Mouse (Mus musculus): ENCODE measurements around the gene Psmc4. TPM values are rescaled to one million over a fixed set of nuclear protein-coding genes. Genes with fewer than 3 reads are reported as not detected.

Gene Psmc4
- polyA plus RNA-seq, 1 experiment from 2014 or later, result 114 TPM

DNA sequence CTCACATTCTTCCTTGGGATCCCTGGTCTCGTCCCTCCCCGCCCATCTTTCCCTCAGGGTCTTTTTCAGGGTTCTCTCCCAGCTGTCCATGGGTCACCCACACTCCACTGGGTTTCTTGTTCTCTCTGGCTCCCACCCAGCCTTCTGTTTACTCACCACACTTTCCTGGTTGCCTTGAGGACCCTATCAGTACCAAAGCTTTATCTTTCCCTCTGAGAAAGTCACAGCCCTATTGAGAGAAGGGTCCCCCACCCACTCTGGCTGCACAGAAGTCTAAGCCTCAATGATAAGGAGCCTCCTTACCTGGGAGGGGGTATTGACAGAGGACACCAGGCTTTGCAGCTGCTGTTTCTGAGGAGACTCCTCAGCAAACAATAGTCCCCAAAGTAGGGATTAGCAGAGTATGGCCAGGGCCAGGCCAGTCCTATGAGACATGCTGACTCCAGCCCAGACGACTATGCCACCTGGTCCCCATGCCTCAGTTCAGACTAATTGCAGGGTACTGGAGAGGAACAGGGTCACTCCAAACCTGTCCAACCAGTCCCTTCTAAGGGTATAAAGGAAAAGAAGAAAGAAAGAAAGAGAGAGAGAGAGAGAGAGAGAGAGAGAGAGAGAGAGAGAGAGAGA lies 19.8 kb upstream of the Psmc4 start:
- Histone ChIP-seq H3K4me1 (ENCODE audit: insufficient read depth) (no peaks in the 10 kb centered on the region), H3K9ac (replicated peaks) (no peak overlapping the region), H3K4me2 (ENCODE audit: low read depth, low read length) (no peak overlapping the region), H3K9me3 (ENCODE audit: low read length) (no peaks in the 10 kb centered on the region), H3K4me3 (ENCODE audit: low read depth, low read length) (no peak overlapping the region), H3K36me3 (replicated peaks; ENCODE audit: insufficient read depth, low read length) (no peaks in the 10 kb centered on the region), H3K27me3 (ENCODE audit: insufficient read depth, low read length) (no peaks in the 10 kb centered on the region), H3K27ac (ENCODE audit: low read depth) (no peak overlapping the region)
- whole genome bisulfite sequencing (ENCODE audit: insufficient replicate concordance), result 39% methylated on average over 3 of the region's 3 CpGs
- ATAC-seq, result no peak
- no peak for DNase-seq
- TF ChIP-seq CTCF (IDR thresholded peaks at IDR 0.05; ENCODE audit: low read depth) (no peak), EP300 (IDR thresholded peaks at IDR 0.05; ENCODE audit: low read depth) (no peak)

DNA sequence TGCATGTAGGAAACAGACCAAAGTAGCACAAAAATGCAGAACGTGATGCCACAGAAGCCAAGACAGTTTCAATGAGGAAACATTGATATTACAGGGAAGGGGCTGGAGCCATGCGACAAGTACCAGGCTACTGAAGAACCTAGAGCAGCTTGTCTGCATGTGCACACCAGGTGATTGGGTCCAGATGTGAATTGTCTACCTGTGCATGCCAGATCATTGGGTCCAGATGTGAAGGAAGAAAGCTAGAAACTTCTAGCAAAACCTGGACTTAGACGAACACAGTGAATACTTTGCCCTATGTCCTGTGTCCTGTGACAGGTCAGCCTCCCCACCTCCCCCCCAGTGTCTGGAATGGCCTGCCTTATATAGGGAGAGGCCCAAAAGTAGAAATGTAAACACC lies 18.8 kb upstream of the Psmc4 start:
- no peak for DNase-seq
- Histone ChIP-seq H3K4me2 (ENCODE audit: low read depth, low read length) (no peak overlapping the region), H3K9me3 (ENCODE audit: low read length) (no peaks in the 10 kb centered on the region), H3K27ac (ENCODE audit: low read depth) (no peak overlapping the region), H3K27me3 (ENCODE audit: insufficient read depth, low read length) (no peaks in the 10 kb centered on the region), H3K9ac (replicated peaks) (no peak overlapping the region), H3K36me3 (replicated peaks; ENCODE audit: insufficient read depth, low read length) (no peaks in the 10 kb centered on the region), H3K4me3 (ENCODE audit: low read depth, low read length) (no peak overlapping the region), H3K4me1 (ENCODE audit: insufficient read depth) (no peaks in the 10 kb centered on the region)
- WGBS (ENCODE audit: insufficient replicate concordance), result 58% methylated on average over 3 of the region's 3 CpGs
- no peak for TF ChIP-seq CTCF (IDR thresholded peaks at IDR 0.05; ENCODE audit: low read depth)
- TF ChIP-seq EP300 (IDR thresholded peaks at IDR 0.05; ENCODE audit: low read depth), result no peak
- ATAC-seq, result no peak

DNA sequence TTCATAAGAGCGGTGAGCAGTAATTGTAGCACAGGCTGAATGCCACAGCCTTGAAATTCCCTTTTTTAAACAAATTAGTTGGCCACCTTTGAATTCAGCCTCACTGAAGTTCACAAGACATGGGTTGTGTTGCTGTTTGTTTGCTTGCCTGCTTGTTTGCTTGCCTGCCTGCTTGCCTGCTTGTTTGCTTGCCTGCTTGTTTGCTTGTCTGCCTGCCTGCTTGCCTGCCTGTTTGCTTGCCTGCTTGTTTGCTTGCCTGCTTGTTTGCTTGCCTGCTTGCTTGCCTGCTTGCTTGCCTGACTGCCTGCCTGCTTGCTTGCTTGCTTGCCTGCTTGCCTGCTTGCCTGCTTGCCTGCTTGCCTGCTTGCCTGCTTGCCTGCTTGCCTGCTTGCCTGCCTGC lies 10.1 kb upstream of the Psmc4 start:
- no peak overlapping the region for H3K9ac ChIP-seq (replicated peaks)
- WGBS (ENCODE audit: insufficient replicate concordance), result 86% methylated on average over 1 of the region's 1 CpGs
- no peaks in the 10 kb centered on the region for H3K36me3 ChIP-seq (replicated peaks; ENCODE audit: insufficient read depth, low read length)
- H3K4me2 ChIP-seq (ENCODE audit: low read depth, low read length), result no peak overlapping the region
- TF ChIP-seq CTCF (IDR thresholded peaks at IDR 0.05; ENCODE audit: low read depth) (no peak), EP300 (IDR thresholded peaks at IDR 0.05; ENCODE audit: low read depth) (no peak)
- no peaks in the 10 kb centered on the region for H3K4me1 ChIP-seq (ENCODE audit: insufficient read depth)
- no peaks in the 10 kb centered on the region for H3K27me3 ChIP-seq (ENCODE audit: insufficient read depth, low read length)
- no peak overlapping the region for H3K27ac ChIP-seq (ENCODE audit: low read depth)
- ATAC-seq (no peak), DNase-seq (no peak)
- 0 out of 2 replicates have a peak, but pooled peaks cover 2% of the 10 kb centered on the region for H3K9me3 ChIP-seq (ENCODE audit: low read length)
- H3K4me3 ChIP-seq (ENCODE audit: low read depth, low read length), result no peak overlapping the region

DNA sequence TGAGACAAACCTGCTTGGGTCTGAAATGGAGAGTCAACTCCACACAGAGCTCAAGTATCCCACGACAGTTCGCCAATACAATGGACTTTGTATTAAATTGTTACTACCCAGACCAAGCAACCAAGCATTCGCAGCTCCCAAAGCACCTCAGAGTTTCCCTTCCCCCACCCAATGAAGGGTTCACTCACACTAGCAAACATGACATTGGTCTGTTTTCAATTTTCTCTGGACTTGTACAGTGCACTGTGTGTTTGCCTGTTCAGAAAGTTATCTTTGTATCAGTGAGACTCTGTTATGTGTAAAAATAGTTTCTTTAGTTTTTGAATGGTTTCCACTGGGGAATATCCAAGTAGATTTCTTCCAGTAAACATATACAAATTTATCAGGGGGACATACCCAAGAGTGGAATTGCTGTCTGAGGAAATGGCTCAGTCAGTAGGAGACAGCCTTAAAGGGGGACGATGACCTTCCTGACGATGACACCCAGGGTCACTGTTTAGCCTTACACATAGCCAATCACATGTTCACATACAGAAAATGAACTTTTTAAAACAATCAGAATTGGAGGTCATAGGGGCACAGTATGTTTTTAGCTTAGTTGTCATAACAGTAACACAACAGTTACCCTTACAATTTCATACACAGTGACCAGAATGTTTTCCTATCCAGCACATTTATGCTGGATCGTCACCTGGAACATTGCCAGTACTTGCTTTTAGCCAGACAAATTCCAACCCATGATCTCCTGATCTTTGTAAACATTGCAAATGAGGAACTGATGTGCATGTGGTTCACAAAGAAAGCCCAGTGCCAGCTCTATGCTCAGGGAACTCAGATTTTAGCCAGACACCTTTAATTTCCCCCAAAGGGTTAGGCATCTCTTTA lies 3.4 kb upstream of the Psmc4 start:
- peak overlapping the region; percentile 73 for H3K27ac ChIP-seq (ENCODE audit: low read depth)
- peak; percentile 19; the same call in 1 of the 2 replicates for TF ChIP-seq EP300 (IDR thresholded peaks at IDR 0.05; ENCODE audit: low read depth)
- TF ChIP-seq CTCF (IDR thresholded peaks at IDR 0.05; ENCODE audit: low read depth), result no peak
- ATAC-seq, result peak; percentile 30
- H3K36me3 ChIP-seq (replicated peaks; ENCODE audit: insufficient read depth, low read length), result peaks cover 6% of the 10 kb centered on the region
- peak; percentile 47 for DNase-seq
- H3K9ac ChIP-seq (replicated peaks), result no peak overlapping the region
- no peak overlapping the region for H3K4me3 ChIP-seq (ENCODE audit: low read depth, low read length)
- H3K4me2 ChIP-seq (ENCODE audit: low read depth, low read length), result no peak overlapping the region
- H3K9me3 ChIP-seq (ENCODE audit: low read length), result no peaks in the 10 kb centered on the region
- peaks cover 12% of the 10 kb centered on the region for H3K4me1 ChIP-seq (ENCODE audit: insufficient read depth)
- no peaks in the 10 kb centered on the region for H3K27me3 ChIP-seq (ENCODE audit: insufficient read depth, low read length)
- WGBS (ENCODE audit: insufficient replicate concordance), result 58% methylated on average over 6 of the region's 6 CpGs

DNA sequence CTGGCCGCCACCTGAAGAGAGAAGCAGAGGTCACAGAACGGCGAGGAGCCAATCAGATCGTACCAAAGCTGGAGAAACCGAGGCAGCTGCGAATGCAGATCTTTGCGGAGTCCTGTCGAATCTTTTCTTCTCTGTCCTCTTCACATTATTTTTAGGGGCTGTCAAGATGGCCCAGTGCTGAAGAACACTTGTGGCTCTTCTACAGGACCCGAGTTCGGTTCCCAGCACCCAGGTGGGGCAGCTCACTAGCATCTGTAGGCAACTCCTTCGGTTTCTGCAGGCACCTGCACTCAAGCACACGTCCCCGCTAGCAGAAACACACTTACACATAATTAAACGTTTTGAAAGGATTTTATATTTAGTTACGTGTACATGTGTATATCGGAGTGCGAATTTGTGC lies 683 bp upstream of the Psmc4 start:
- no peak for ATAC-seq
- Histone ChIP-seq H3K4me2 (ENCODE audit: low read depth, low read length) (peak overlapping the region; percentile 30; the same call in 1 of the 2 replicates), H3K4me3 (ENCODE audit: low read depth, low read length) (peak overlapping the region; percentile 80; the same call in 1 of the 2 replicates)

DNA sequence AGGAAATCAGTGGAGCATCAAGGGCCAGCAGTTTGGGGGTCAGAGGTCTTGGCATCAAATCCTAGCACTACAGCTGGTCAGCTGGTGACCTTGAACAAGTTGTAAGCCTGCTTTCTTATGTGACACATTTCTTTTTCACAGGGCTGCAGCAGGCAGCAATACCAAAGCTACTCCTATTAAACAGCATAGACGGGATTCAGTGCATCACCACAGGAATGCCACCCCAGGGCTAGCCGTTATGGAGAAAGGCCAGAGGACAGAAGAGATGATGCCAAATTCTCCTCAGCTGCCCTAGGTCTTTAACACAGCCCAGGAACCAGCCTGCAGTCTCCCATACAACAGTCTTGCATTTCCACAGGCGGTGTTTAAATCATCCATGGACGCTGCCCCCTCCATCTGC lies 5.4 kb downstream of the Psmc4 start:
- Histone ChIP-seq H3K27ac (ENCODE audit: low read depth) (no peak overlapping the region), H3K4me2 (ENCODE audit: low read depth, low read length) (no peak overlapping the region), H3K4me1 (ENCODE audit: insufficient read depth) (peaks cover 10% of the 10 kb centered on the region), H3K27me3 (ENCODE audit: insufficient read depth, low read length) (no peaks in the 10 kb centered on the region), H3K4me3 (ENCODE audit: low read depth, low read length) (no peak overlapping the region), H3K9me3 (ENCODE audit: low read length) (no peaks in the 10 kb centered on the region), H3K36me3 (replicated peaks; ENCODE audit: insufficient read depth, low read length) (peaks cover 75% of the 10 kb centered on the region), H3K9ac (replicated peaks) (no peak overlapping the region)
- TF ChIP-seq EP300 (IDR thresholded peaks at IDR 0.05; ENCODE audit: low read depth) (no peak), CTCF (IDR thresholded peaks at IDR 0.05; ENCODE audit: low read depth) (no peak)
- 92% methylated on average over 4 of the region's 4 CpGs for WGBS (ENCODE audit: insufficient replicate concordance)
- DNase-seq (no peak), ATAC-seq (no peak)

More for the DNA sequence above, 683 bp upstream of the Psmc4 start:
- Histone ChIP-seq H3K9ac (replicated peaks) (no peak overlapping the region), H3K36me3 (replicated peaks; ENCODE audit: insufficient read depth, low read length) (peaks cover 31% of the 10 kb centered on the region), H3K4me1 (ENCODE audit: insufficient read depth) (peaks cover 12% of the 10 kb centered on the region), H3K27ac (ENCODE audit: low read depth) (no peak overlapping the region), H3K27me3 (ENCODE audit: insufficient read depth, low read length) (no peaks in the 10 kb centered on the region), H3K9me3 (ENCODE audit: low read length) (no peaks in the 10 kb centered on the region)
- no peak for DNase-seq
- TF ChIP-seq EP300 (IDR thresholded peaks at IDR 0.05; ENCODE audit: low read depth) (no peak), CTCF (IDR thresholded peaks at IDR 0.05; ENCODE audit: low read depth) (no peak)
- WGBS (ENCODE audit: insufficient replicate concordance), result 59% methylated on average over 17 of the region's 17 CpGs

Measured in liver, postnatal 0 days (tissue).